Mouse (Mus musculus) C2C12 (cell line): ENCODE measurements at regions not wholly inside any gene's neighbourhood (a gene's known extent, or its start where the extent isn't known, plus 50 kb on each side); places are given as distances from the start of the nearest gene placed in this dataset.
A peak's percentile ranks its signal among the peaks of the same experiment; 100 is the strongest.

ENCODE experiments used
- H3K27me3 ChIP-seq: one replicate; pipeline ENCODE4 v1.6.1; 2011; ENCODE audit not compliant: control insufficient read depth, insufficient read depth, insufficient read length
- H3K36me3 ChIP-seq: one replicate; pipeline ENCODE4 v1.6.1; 2011; ENCODE audit not compliant: control insufficient read depth, insufficient read depth
- H3K4me3 ChIP-seq: one replicate; pipeline ENCODE4 v1.5.1; 2011; ENCODE audit warnings: mild to moderate bottlenecking, control low read depth; ENCODE audit not compliant: poor library complexity, insufficient read depth, severe bottlenecking
- H3K79me2 ChIP-seq: one replicate; pipeline ENCODE4 v1.6.1; 2011; ENCODE audit not compliant: control insufficient read depth, insufficient read depth
- H3K79me3 ChIP-seq: one replicate; pipeline ENCODE4 v1.6.1; 2011; ENCODE audit warnings: low read depth, control low read depth
- H3ac ChIP-seq: one replicate; pipeline ENCODE3; 2011; ENCODE audit warnings: low read depth; ENCODE audit not compliant: control insufficient read depth, insufficient read length
- CEBPB ChIP-seq: IDR thresholded peaks from one replicate; pipeline ENCODE4 v1.6.1; 2011; ENCODE audit warnings: low read depth, mild to moderate bottlenecking, control low read depth, moderate library complexity
- CTCF ChIP-seq: IDR thresholded peaks from one replicate; pipeline ENCODE4 v1.5.1; 2011; ENCODE audit not compliant: control insufficient read depth, insufficient read depth, insufficient read length
- FOSL1 ChIP-seq: IDR thresholded peaks from one replicate; pipeline ENCODE4 v1.8.0; 2011; ENCODE audit warnings: mild to moderate bottlenecking, low read length; ENCODE audit not compliant: poor library complexity, insufficient read depth, severe bottlenecking
- MAX ChIP-seq: IDR thresholded peaks from one replicate; pipeline ENCODE4 v1.6.1; 2011; ENCODE audit warnings: mild to moderate bottlenecking, control low read depth
- MYOD1 ChIP-seq: IDR thresholded peaks from one replicate; pipeline ENCODE4 v1.6.1; 2011; ENCODE audit warnings: low read depth; ENCODE audit not compliant: control insufficient read depth, insufficient read length
- MYOG ChIP-seq: IDR thresholded peaks from one replicate; pipeline ENCODE4 v1.6.1; 2011; ENCODE audit not compliant: control insufficient read depth, insufficient read length; ENCODE audit errors: extremely low read depth
- USF1 ChIP-seq: IDR thresholded peaks from one replicate; pipeline ENCODE4 v1.6.1; 2011; ENCODE audit warnings: low read depth, mild to moderate bottlenecking, control low read depth, moderate library complexity

DNA sequence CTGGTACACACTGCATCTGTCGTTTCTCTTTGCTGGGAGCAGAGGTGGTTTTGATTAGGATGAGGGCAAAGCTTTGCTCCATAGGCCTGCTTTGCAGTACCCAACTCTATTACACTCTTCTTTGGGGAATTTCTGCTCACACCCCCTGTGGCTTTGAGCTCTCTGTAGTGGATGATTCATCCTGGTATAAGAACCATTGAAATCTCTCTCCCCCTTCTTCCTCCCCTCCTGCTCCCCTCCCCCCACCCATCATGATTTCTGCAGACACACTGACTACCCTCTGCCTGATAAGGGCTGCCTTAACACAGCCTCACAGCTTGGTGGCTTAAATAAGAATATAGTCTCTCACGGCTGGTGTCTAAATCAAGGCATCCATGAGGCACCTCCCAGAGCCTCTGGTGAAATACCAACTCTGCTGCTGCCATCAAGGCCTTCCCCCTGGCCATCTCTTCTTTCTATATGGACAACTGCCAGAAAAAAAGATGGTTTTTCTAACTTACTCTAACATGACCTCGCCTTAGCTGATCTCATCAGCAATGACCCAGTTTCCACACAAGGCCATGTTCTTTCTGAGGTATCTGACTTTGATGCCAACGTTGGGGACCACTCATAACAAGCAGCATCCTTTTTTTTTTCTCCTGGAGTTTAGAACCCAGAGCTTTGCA, 81.5 kb upstream of the Camk1g start:
- no peaks in the 10 kb centered on the region for H3K36me3 ChIP-seq
- H3K27me3 ChIP-seq: no peaks in the 10 kb centered on the region
- no peak for TF ChIP-seq MAX
- no peak for TF ChIP-seq USF1
- peak; percentile 27 for TF ChIP-seq FOSL1
- TF ChIP-seq CEBPB: no peak
- TF ChIP-seq MYOD1: peak; percentile 15
- H3K79me2 ChIP-seq: no peaks in the 10 kb centered on the region
- H3ac ChIP-seq: no peak overlapping the region
- no peaks in the 10 kb centered on the region for H3K79me3 ChIP-seq
- H3K4me3 ChIP-seq: no peak overlapping the region

DNA sequence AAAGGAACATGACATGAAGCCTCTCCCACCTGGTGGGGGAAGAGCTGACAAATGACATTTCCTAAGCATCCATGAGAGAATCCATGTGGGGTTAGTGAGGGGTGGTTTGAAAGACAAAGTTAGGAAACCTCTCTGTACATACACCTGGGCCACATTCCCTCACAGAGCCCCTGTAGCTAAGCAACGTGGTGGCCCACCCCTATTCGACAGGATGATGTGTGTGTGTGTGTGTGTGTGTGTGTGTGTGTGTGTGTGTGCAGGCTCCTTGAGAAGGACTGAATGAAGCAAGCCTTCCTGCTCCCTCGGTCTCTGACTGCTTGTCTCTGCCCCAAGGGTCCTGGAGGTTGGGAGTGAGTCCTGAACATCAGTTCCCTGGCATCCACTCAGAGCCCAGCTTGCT, 80.7 kb upstream of the Camk1g start:
- TF ChIP-seq MYOD1 (no peak), MYOG (no peak), MAX (no peak), CTCF (no peak), FOSL1 (no peak), USF1 (no peak)
- Histone ChIP-seq H3K27me3 (no peaks in the 10 kb centered on the region), H3ac (peak overlapping the region; percentile 27), H3K4me3 (no peak overlapping the region), H3K79me2 (no peaks in the 10 kb centered on the region), H3K36me3 (no peaks in the 10 kb centered on the region), H3K79me3 (no peaks in the 10 kb centered on the region)

DNA sequence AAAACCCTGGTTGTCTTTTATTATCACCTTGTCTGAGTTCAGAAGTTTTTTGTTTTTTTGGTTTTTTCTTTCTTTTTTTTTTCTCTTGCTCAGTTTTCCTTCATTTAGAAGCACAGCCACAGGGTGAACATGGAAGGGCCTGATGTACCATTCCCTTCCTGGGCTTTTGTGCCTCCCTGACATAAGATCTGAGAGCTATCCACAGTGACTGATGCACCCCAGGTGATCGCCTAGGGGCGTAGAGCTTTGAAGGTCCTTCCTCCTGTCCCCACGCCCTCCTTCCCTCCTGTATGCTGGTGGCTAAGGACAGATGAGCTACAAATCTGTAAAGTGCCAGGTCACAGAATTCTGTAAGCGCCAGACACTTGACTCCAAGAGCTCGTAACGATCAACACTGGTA, 80.1 kb upstream of the Camk1g start:
- Histone ChIP-seq H3K36me3 (no peaks in the 10 kb centered on the region), H3K27me3 (no peaks in the 10 kb centered on the region), H3ac (peak overlapping the region; percentile 52), H3K79me3 (no peaks in the 10 kb centered on the region), H3K4me3 (no peak overlapping the region), H3K79me2 (no peaks in the 10 kb centered on the region)
- TF ChIP-seq MYOG: no peak
- no peak for TF ChIP-seq CEBPB
- TF ChIP-seq FOSL1: no peak
- no peak for TF ChIP-seq MYOD1
- no peak for TF ChIP-seq MAX
- TF ChIP-seq CTCF: no peak
- no peak for TF ChIP-seq USF1

DNA sequence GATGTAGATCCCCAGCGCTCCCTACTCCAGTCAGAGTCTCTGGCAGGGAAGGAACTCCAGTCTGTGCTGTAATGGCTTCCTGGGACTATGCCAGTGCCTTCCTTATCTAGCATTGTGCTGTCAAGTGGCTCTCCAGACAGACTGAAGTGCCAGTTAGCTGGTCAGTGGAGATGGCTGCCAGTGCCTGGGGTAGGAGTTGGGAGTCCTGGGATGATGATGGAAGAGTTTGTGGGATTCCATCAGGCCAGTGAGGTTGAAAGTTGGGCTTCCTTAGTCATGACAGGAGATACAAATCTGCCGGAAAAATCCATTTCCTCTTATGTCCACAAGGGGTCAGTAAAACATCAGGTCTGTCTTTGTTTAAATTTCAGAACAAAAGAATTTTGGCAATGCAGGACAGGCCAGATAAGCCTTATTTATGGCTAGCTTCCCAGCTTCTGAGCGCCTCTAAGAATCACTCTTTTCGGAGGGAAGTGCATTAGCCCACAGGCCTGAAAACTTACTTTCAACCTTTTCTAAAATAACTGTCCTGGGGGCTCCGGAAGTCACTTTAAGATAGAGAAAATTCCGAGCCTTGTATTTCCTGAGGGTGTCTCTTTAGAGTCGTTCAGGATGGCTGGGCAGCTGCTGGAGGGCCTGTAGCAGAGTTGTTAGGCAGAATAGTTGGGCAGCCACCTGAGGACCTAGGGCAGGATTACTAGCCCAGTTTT, 79.5 kb upstream of the Camk1g start:
- H3K79me3 ChIP-seq: no peaks in the 10 kb centered on the region
- H3K27me3 ChIP-seq: no peaks in the 10 kb centered on the region
- H3K4me3 ChIP-seq: no peak overlapping the region
- no peaks in the 10 kb centered on the region for H3K79me2 ChIP-seq
- no peaks in the 10 kb centered on the region for H3K36me3 ChIP-seq
- TF ChIP-seq MYOD1 (no peak), CEBPB (no peak), MAX (peak; percentile 29), FOSL1 (no peak), USF1 (peak; percentile 80)
- H3ac ChIP-seq: peak overlapping the region; percentile 46

DNA sequence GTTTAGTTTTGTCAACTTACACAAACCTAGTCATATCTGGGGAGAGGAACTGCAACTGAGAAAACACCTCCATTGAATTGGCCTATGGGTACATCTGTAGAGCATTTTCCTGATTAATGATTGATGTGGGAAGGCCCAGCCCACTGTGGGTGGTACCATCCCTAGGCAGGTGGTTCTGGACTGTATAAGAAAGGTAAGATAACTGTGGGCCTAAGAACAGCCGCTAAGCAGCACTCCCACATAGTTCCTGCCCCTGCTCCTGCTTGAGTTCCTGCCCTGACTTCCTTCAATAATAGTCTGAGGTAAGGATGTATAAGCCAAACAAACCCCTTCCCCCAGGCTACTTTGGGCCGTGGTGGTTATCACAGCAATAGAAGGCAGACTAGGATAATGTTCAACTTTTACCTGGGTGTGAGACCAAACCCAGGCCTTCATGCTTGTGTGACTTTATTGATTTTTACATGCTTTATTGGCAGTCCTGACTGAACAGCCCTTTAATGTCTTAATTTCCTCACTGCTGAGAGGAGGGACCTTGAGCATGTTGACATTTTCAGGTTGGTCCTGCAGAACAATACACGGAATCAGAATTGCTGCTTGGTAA, 78.8 kb upstream of the Camk1g start:
- Histone ChIP-seq H3K36me3 (no peaks in the 10 kb centered on the region), H3K4me3 (no peak overlapping the region), H3ac (no peak overlapping the region), H3K27me3 (no peaks in the 10 kb centered on the region), H3K79me2 (no peaks in the 10 kb centered on the region), H3K79me3 (no peaks in the 10 kb centered on the region)
- TF ChIP-seq CTCF (no peak), MYOG (no peak), FOSL1 (no peak), USF1 (no peak), MAX (no peak), CEBPB (no peak), MYOD1 (no peak)
